9 mouse cellular contexts compared by ENCODE assay signal in genomic region chr13:51842773-51843172, GRCm38 (mm10). TPM values are rescaled to one million over a fixed set of nuclear protein-coding genes. Genes with fewer than 3 reads are reported as not detected.
DNase-seq lines count a peak whose midpoint lies in the region; ATAC-seq and TF ChIP-seq lines count a peak whose summit lies in the region.
"Had no signal": no experiment of that assay in that cellular context is flagged by ENCODE, and none has a peak within 500 bp of the region (broad histone marks: within the 10 kb centered on the region; RNA-seq: fewer than 3 reads in every experiment).

No protein-coding gene starts in this region.

- H3K27ac ChIP-seq in lung, embryonic 15.5 days = no peak overlapping the region
- H3K27ac ChIP-seq in forebrain, embryonic 11.5 days (ENCODE audit: low read depth, low read length) = no peak overlapping the region
- H3K27ac ChIP-seq in intestine, embryonic 15.5 days = no peak overlapping the region
- H3K27ac ChIP-seq in neural tube, embryonic 12.5 days = no peak overlapping the region

- intact Hi-C loops in gastrocnemius, postnatal 14 days (cut with DNase I; ENCODE audit: low total_unique reads) = loop anchor here (5.0 to 10.0 kb wide), 2 partner anchors 182 to 380 kb away; no protein-coding TSS in a partner anchor

- no peak for ATAC-seq in lung, embryonic 15.5 days (ENCODE audit: borderline replicate concordance, extremely low read depth, low FRiP score, low TSS enrichment)
- ATAC-seq in forebrain, embryonic 11.5 days (replicated peaks; ENCODE audit: low FRiP score) = no peak
- no peak for ATAC-seq in intestine, embryonic 15.5 days
- no peak for ATAC-seq in neural tube, embryonic 12.5 days (ENCODE audit: low FRiP score, low read depth)

- DNase-seq in lung, adult 2 months = no peak
- DNase-seq in forebrain, embryonic 11.5 days (ENCODE audit: low spot score) = no peak
- no peak for DNase-seq in layer of hippocampus, postnatal 36 days
- no peak for DNase-seq in gastrocnemius, postnatal 14 days
- DNase-seq in layer of hippocampus, postnatal 10 days (ENCODE audit: low spot score in 2 of 2) = no peak
- DNase-seq: kidney, postnatal 25 days had no signal

- peak overlapping the region; percentile 41 for H3K4me2 ChIP-seq in lung, embryonic 15.5 days
- peak overlapping the region; percentile 3; the same call in 1 of the 2 replicates for H3K4me2 ChIP-seq in forebrain, embryonic 11.5 days (ENCODE audit: low read depth, low read length, severe bottlenecking)
- H3K4me2 ChIP-seq in intestine, embryonic 15.5 days (replicated peaks) = peak overlapping the region; percentile 46
- H3K4me2 ChIP-seq in neural tube, embryonic 12.5 days (replicated peaks) = peak overlapping the region; percentile 42

- H3K36me3 ChIP-seq in lung, embryonic 15.5 days = no peaks in the 10 kb centered on the region
- H3K36me3 ChIP-seq in forebrain, embryonic 11.5 days (ENCODE audit: control insufficient read depth, insufficient read depth, low read length) = no peaks in the 10 kb centered on the region
- H3K36me3 ChIP-seq in intestine, embryonic 15.5 days = no peaks in the 10 kb centered on the region
- no peaks in the 10 kb centered on the region for H3K36me3 ChIP-seq in neural tube, embryonic 12.5 days

- no peaks in the 10 kb centered on the region for H3K9me3 ChIP-seq in lung, embryonic 15.5 days
- H3K9me3 ChIP-seq in forebrain, embryonic 11.5 days (ENCODE audit: control insufficient read depth, low read length) = no peaks in the 10 kb centered on the region
- no peaks in the 10 kb centered on the region for H3K9me3 ChIP-seq in intestine, embryonic 15.5 days
- no peaks in the 10 kb centered on the region for H3K9me3 ChIP-seq in neural tube, embryonic 12.5 days

- TF ChIP-seq POLR2A in lung, adult 2 months (IDR thresholded peaks at IDR 0.05; ENCODE audit: borderline replicate concordance, extremely low read depth, low read depth, low read length) = no peak

- peaks cover 23% of the 10 kb centered on the region for H3K4me1 ChIP-seq in lung, embryonic 15.5 days
- H3K4me1 ChIP-seq in lung, adult 2 months (ENCODE audit: control insufficient read depth, insufficient read depth, low read length) = 0 out of 2 replicates have a peak, but pooled peaks cover 3% of the 10 kb centered on the region
- peaks cover 19% of the 10 kb centered on the region for H3K4me1 ChIP-seq in forebrain, embryonic 11.5 days (replicated peaks; ENCODE audit: control insufficient read depth, insufficient read depth, low read length)
- peaks cover 19% of the 10 kb centered on the region for H3K4me1 ChIP-seq in intestine, embryonic 15.5 days (replicated peaks)
- H3K4me1 ChIP-seq in neural tube, embryonic 12.5 days = peaks cover 31% of the 10 kb centered on the region

- H3K9ac ChIP-seq in lung, embryonic 15.5 days = no peak overlapping the region
- H3K9ac ChIP-seq in forebrain, embryonic 11.5 days (ENCODE audit: low read length) = no peak overlapping the region
- peak overlapping the region; percentile 26; the same call in 1 of the 2 replicates for H3K9ac ChIP-seq in intestine, embryonic 15.5 days
- peak overlapping the region; percentile 23; the same call in 1 of the 2 replicates for H3K9ac ChIP-seq in neural tube, embryonic 12.5 days

- 20% methylated on average over 12 of the region's 12 CpGs for WGBS in lung, embryonic 15.5 days
- WGBS in lung, adult 2 months = 16% methylated on average over 12 of the region's 12 CpGs
- WGBS in forebrain, embryonic 11.5 days = 6% methylated on average over 12 of the region's 12 CpGs
- WGBS in intestine, embryonic 15.5 days = 30% methylated on average over 12 of the region's 12 CpGs
- 10% methylated on average over 12 of the region's 12 CpGs for WGBS in neural tube, embryonic 12.5 days

- H3K27me3 ChIP-seq in lung, embryonic 15.5 days = peaks cover 51% of the 10 kb centered on the region
- peaks cover 47% of the 10 kb centered on the region for H3K27me3 ChIP-seq in forebrain, embryonic 11.5 days (ENCODE audit: control insufficient read depth, insufficient read depth, low read length)
- H3K27me3 ChIP-seq in intestine, embryonic 15.5 days (replicated peaks) = peaks cover 9% of the 10 kb centered on the region; the same call in 1 of the 2 replicates
- H3K27me3 ChIP-seq in neural tube, embryonic 12.5 days (replicated peaks) = peaks cover 48% of the 10 kb centered on the region

- TF ChIP-seq CTCF in lung, adult 2 months (IDR thresholded peaks at IDR 0.05; ENCODE audit: insufficient read depth, low read length) = no peak

- 0 out of 2 replicates have a peak overlapping the region, but pooled peaks have one; percentile 4 for H3K4me3 ChIP-seq in lung, embryonic 15.5 days
- H3K4me3 ChIP-seq in lung, adult 2 months (replicated peaks; ENCODE audit: extremely low read depth, low read depth, low read length) = no peak overlapping the region
- H3K4me3 ChIP-seq in forebrain, embryonic 11.5 days (ENCODE audit: low read depth, low read length) = no peak overlapping the region
- no peak overlapping the region; the same call in 1 of the 2 replicates for H3K4me3 ChIP-seq in intestine, embryonic 15.5 days (replicated peaks)
- H3K4me3 ChIP-seq in neural tube, embryonic 12.5 days = no peak overlapping the region

RNA-seq across cellular contexts. Expression of gene Gadd45g, which starts 3.7 kb away (rescaled TPM):
- polyA plus RNA-seq in lung, embryonic 15.5 days (2015; fragmentation: Nextera tagmentation; extraction: Ambion mirVana) = 50.3 and 50.9 TPM in 2 replicates
- polyA plus RNA-seq in lung, adult 2 months (2012; rRNA removed) = 43.5 and 60.1 TPM in 2 replicates
- polyA plus RNA-seq in forebrain, embryonic 11.5 days (2014; fragmentation: Nextera tagmentation; extraction: Ambion mirVana) = 157 and 169 TPM in 2 replicates
- 35.4 and 36.3 TPM in 2 replicates for polyA plus RNA-seq in intestine, embryonic 15.5 days (2015; fragmentation: Nextera tagmentation; extraction: Ambion mirVana)
- 237 and 261 TPM in 2 replicates for polyA plus RNA-seq in neural tube, embryonic 12.5 days (2016; fragmentation: Nextera tagmentation; extraction: Ambion mirVana)
- 10 to 100 TPM; 19.9 to 22.3 TPM for total RNA-seq in layer of hippocampus, postnatal 36 days (2021)
- total RNA-seq in gastrocnemius, postnatal 14 days (2021) = 10 to 100 TPM; 10.1 to 33.9 TPM
- total RNA-seq in layer of hippocampus, postnatal 10 days (2021) = 10 to 100 TPM; 22.0 to 23.1 TPM

RNA-seq across cellular contexts. Expression of gene Sema4d, which starts 49.2 kb away (rescaled TPM):
- 9.7 and 10.0 TPM in 2 replicates for polyA plus RNA-seq in lung, embryonic 15.5 days (2015; fragmentation: Nextera tagmentation; extraction: Ambion mirVana)
- polyA plus RNA-seq in lung, adult 2 months (2012; rRNA removed) = 15.0 and 23.3 TPM in 2 replicates
- polyA plus RNA-seq in forebrain, embryonic 11.5 days (2014; fragmentation: Nextera tagmentation; extraction: Ambion mirVana) = 8.3 and 8.4 TPM in 2 replicates
- 6.2 and 7.0 TPM in 2 replicates for polyA plus RNA-seq in intestine, embryonic 15.5 days (2015; fragmentation: Nextera tagmentation; extraction: Ambion mirVana)
- polyA plus RNA-seq in neural tube, embryonic 12.5 days (2016; fragmentation: Nextera tagmentation; extraction: Ambion mirVana) = 8.5 and 9.9 TPM in 2 replicates
- total RNA-seq in layer of hippocampus, postnatal 36 days (2021) = 100 to 1,000 TPM in 1 of 2 experiments, 10 to 100 TPM in 1; 96.5 to 108 TPM
- total RNA-seq in gastrocnemius, postnatal 14 days (2021) = 100 to 1,000 TPM; 126 to 130 TPM
- 10 to 100 TPM; 85.2 to 96.2 TPM for total RNA-seq in layer of hippocampus, postnatal 10 days (2021)

Comparison
In these comparisons a context has a peak if more than half of its experiments do, and no peak if none do; other contexts are left out.
1. H3K9ac ChIP-seq: peak in intestine, embryonic 15.5 days (single experiment) and neural tube, embryonic 12.5 days (single experiment); none in lung, embryonic 15.5 days (single experiment) and forebrain, embryonic 11.5 days (single experiment).
2. Peak in every context shown above with its lines, with median percentiles within 50 percentile points of each other: H3K4me2 ChIP-seq.